Mouse (Mus musculus): ENCODE results near the gene Pitpnc1.

Pitpnc1 gene

DNA sequence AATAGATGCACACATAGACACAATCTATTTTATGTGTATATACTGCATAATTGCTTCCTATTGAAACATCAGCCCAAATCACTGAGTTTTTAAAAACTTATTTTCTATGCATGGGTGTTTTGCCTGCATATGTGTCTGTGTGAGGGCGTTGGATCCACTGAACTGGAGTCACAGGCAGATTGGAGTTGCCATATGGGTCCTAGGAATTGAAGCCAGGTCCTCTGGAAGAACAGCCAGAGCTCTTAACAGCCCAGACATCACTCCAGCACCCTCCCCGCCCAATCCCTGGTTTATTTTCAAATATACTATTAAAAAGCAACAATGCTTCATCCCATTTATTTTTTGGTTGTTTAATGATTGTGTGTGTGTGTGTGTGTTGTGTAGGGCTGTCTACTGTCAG is 139.1 kb downstream of the Pitpnc1 start:
- DNase-seq (ENCODE audit: low read depth, low spot score) = no peak

GRCm38 (mm10) chr11:107327326-107327725 is 143.2 kb downstream of the Pitpnc1 start:
- no peak for DNase-seq (ENCODE audit: low read depth, low spot score)

GRCm38 (mm10) chr11:107325739-107326725 is 144.5 kb downstream of the Pitpnc1 start:
- no peak for DNase-seq (ENCODE audit: low read depth, low spot score)

- DNase-seq (ENCODE audit: low read depth, low spot score) = no peak
Observed at GRCm38 (mm10) chr11:107325226-107325625, 145.3 kb downstream of the Pitpnc1 start.

DNA sequence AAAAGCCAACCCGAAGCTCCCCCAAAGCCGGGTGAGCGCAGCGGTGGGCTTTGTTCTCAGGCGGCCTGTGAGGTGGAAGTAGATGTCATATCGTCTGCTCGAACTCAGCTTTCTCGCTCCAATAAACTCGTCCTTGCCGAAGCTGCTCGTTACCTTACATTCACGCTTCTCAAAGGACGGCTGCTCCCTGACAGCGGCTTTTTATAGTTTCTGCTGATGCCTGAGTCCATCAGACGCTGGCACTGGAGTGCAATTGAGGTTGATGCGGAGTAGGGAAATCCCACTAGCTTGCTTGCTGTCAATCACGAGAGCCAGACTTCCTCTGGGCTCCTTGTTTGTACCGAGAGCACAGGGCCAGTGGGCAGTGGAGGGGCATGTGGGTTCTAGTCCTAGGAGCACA is 147.3 kb downstream of the Pitpnc1 start:
- DNase-seq (ENCODE audit: low read depth, low spot score) = no peak

DNA sequence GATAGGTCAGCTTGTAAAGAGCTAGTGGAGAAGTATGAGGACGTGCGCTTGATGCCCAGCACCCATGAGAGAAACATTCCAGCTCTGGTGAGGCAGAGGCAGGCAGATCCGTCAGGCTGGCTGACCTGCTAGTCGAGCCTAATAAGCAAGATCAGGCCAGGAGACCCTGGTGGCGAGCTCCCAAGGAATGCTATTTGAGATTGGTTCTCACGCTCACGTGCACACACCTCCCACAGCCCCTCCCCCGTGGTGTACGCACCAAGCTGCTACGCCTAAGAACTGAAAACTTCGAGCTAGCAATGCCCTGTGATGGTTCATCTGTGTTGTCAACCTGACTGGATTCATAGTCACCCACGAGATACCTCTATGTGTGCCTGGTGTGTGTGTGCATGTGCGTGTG is 148.3 kb downstream of the Pitpnc1 start:
- no peak for DNase-seq (ENCODE audit: low read depth, low spot score)

- DNase-seq (ENCODE audit: low read depth, low spot score) = no peak
Observed at GRCm38 (mm10) chr11:107321819-107322218, 148.7 kb downstream of the Pitpnc1 start.

- DNase-seq (ENCODE audit: low read depth, low spot score) = no peak
Observed at GRCm38 (mm10) chr11:107319861-107320260, 150.6 kb downstream of the Pitpnc1 start.

DNA sequence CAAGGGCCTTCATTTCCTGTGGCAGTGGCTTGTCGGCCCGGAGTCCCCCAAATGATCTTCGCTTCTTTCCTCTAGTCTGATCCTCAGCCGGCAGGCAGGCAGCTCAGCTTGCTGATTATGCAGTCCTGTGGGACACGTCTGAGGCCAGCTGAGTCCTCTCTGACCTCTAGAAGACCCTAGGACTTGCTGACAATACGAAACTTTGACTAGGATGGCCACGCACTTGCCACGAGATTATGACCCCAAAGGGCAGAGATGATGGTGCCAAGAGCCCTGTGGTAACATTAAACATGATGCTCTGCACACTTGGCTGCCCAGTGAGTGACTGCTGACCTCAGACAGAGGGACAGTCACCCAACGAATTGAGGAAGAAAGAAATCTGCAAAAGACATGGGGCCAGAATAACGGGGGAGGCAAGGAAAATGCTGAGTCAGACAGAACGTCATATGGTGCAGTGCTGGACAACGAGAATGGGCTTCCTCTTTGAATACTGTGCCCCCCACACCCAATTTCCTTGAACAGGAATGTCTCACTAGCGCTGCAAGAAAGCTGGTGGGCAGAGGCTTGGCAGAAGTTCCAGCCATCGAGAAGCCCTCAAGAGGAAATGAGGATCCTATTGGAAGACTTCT is 152.7 kb downstream of the Pitpnc1 start:
- no peak for DNase-seq (ENCODE audit: low read depth, low spot score)

GRCm38 (mm10) chr11:107315475-107315874 is 155.0 kb downstream of the Pitpnc1 start:
- no peak for DNase-seq (ENCODE audit: low read depth, low spot score)

DNA sequence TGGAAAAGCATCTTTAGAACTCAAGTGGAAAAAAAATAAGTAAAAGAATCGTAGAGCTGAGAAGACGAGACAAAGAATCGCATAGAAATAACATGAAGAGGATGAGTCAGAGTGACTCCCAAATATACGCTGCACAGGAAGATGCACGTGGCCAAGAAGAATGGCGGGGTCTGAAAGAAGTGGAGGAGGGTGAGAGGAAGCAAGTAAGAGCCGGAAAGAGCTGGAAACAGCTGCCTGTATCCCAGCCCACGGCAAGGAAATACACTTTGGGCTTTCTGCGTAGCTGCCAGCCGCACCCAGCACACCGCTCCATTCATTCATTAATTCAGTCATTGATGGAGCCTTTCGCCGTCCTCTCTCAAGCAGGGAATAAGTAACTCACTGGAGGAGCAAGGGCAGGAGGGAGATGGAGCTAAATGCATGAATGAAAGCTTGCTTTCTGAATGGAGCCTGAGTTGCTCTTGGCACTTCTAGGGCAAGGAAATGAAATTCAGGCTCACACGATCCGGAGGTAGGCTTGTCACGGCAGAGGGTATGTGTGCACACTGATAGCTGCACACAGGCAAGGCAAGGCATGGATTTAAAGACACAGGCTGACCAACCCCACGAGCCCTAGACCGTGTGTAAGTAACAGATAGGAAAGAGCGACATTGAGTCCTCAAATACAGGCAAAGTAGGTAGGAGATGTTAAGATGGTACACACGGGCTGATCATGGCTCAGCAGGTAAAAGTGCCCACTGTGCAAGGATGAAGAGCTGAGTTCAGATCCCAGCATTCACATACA is 160.0 kb downstream of the Pitpnc1 start:
- DNase-seq (ENCODE audit: low read depth, low spot score) = no peak

DNA sequence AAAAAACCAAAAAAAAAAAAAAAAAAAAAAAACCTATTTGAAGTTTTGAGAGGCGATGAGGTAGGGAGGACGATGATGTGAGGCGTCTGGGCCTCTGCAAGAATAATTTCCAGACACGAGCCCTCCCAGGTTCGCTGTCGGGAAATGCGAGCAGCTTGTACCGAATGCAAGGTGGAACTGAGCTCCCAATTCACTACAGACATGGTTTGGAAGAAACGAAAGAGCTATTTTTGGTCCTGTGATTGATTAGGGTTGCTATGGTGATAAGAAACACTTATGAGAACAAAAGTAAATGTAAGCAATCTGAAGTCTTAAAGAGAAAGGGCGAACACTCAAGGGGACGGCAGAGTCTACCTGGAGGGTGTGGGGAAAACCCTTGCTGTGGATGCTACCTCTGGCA is 164.3 kb downstream of the Pitpnc1 start:
- DNase-seq (ENCODE audit: low read depth, low spot score) = no peak

DNA sequence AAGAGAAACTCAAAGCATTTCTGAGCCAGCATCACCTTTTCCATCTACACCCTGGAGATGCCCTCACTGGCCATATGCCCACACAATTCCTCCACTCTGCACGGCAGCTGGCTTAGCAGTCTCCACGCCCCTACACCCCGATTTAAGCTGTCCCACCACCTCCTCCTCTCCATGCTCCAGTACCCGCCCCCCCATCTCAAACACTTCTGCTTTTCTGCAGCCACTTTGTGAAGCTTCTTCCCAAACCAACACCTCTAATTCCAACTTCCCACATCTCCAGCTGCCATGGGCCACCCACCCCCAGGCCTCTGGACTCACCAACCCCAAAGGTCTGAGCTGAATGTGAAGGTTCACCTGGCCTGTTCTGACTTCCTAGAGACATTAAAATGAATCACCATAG is 168.4 kb downstream of the Pitpnc1 start:
- no peak for DNase-seq (ENCODE audit: low read depth, low spot score)

DNA sequence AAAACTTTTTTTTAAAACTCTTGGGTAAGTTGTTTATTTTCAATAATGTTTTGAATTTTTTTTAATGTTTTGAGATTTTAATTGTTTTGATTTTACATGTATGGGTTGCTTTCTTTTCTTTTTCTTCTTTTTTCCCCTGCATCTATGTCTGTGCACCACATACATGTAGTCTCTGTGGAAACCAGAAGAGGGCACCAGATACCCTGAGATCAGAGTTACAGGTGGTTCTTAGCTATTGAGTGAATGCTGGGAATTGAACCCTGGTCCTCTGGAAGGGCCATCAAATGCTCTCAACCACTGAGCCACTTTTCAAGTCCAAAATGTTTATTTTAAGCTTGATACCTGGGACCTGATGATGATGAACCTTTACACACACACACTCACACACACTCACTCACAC is 170.3 kb downstream of the Pitpnc1 start:
- no peak for DNase-seq (ENCODE audit: low read depth, low spot score)

DNA sequence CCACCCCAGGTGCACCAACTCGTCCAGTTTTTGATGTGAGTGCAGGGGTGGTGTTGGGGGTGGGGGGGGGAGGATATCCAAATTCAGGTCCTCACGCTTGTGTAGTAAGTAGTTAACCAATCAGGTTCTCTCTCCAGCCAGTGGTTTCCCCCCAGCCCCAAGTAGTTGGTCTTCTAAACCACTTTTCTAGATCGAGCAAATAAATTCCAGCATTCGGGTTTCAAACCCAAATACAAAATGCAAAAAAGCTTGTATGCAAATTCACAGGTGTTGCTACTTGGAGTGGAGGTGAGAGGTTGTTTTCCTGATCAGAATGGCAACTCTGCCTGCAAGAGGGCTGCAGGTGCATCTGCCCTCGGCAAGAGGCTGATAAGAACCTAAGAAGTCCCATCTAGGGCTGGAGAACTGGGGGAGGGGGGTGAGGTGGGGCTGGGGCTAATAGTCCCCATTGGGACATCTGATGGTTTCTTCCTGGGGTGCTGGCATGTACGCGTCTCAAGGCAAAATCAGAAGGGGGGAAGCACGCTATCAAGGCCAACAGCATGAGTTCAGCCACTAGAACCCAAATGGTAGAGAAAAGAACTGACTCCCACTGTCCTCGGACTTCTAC is 170.9 kb downstream of the Pitpnc1 start:
- DNase-seq (ENCODE audit: low read depth, low spot score) = no peak

DNA sequence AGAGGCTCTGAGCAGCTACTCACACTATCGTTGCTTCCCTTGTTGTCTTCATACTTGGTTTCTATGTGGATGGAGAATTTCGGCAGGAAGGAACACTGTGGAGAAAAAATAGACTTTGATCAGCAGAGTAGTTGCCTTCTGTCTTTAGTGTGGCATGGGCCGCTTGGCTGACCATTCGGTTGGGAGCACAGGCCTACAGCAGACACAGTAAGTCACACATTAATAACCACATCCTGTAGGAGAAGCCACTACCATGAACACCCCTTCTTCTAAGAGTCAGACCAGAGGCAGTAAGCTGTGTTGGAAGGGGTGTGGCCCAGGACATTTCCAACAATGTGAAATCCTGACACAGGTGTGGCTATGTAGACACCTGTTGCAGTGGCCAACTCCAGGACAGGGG is 174.3 kb downstream of the Pitpnc1 start:
- DNase-seq (ENCODE audit: low read depth, low spot score) = no peak

GRCm38 (mm10) chr11:107292036-107292435 is 178.5 kb downstream of the Pitpnc1 start:
- DNase-seq (ENCODE audit: low read depth, low spot score) = no peak

- DNase-seq (ENCODE audit: low read depth, low spot score) = no peak
Observed at GRCm38 (mm10) chr11:107288186-107288563, 182.3 kb downstream of the Pitpnc1 start.

DNA sequence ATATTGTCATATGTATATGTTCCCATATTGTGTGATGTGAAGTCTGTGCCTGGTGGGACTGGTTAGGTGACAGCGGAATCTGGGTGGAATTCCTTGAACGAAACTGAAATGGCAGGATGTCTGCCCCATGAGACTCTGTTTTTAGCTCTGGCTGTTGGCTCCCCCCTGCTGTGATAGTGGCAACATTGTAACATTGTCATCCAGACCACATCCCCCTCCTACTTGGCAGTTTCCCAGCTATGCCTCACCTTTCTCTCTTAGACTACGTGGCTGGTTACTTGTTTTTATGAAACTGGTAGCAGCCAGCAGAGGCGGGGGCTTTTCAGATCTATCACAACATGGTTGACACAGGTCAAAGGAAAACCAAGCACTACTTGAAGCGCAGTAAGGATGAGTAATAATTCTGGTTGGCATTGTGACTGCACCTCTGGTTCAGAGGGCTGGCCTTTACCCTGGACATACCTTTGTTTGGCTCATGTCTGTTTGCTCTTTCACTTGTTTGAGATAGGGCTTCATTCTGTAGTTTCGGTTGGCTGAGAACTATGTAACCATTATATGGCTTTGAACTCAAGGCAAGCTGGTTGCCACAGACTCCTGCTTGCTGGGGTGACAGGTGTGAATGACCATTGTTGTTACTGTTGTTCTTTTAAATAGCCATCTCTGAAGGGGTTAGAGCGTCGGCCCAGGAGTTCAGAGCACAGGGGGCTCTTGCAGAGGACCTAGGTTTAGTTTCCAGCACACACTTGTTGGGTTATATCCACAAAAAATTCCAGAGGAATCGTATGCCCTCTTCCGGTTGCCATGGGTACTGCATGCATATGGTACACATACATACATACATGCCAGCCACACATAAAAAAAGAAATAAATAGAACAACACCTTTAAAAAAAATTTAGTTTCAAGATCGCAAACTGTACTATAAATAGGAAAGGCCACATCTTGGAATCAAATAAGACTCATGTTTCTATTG is 183.0 kb downstream of the Pitpnc1 start:
- no peak for DNase-seq (ENCODE audit: low read depth, low spot score)

DNA sequence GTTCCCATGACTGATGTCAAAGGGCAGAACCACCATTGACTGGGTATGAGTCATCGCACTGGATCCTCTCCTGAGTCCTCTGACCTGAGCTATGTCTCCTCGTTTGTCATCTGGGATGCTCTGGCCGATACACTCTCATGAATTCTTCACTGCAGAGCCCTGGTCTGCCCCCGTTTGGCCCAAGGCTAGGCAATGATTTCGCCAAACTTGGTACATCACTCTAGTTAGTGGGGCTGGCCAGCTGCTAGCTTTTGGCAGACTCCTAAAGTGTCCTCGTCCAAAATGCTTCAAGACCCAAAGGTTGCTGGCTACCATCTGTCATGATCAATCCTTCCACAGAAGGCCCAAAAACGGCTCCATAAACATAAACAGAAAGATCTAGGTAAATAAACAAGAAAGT is 184.8 kb downstream of the Pitpnc1 start:
- no peak for DNase-seq (ENCODE audit: low read depth, low spot score)

DNA sequence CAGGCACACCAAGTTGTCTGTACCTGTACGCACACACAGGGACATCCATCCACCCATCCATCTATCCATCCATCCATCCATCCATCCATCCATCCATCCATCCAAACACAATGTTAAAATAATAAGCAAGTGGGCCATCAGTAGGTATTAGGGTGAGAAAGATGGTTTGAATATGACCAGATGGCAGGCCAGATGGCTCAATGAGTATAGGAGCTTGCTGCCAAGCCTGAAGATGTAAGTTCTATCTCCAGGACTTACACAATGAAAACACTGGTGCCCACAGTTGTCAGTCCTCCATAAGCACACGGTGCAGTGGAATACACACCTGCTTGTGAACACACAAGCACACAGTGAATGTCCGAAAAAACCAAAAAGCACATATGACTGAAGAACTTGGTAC is 186.9 kb downstream of the Pitpnc1 start:
- no peak for DNase-seq (ENCODE audit: low read depth, low spot score)
